Mouse (Mus musculus) brain, embryonic 14.5 days (tissue): ENCODE measurements at regions not wholly inside any gene's neighbourhood (a gene's known extent, or its start where the extent isn't known, plus 50 kb on each side); places are given as distances from the start of the nearest gene placed in this dataset.

Experiments used
- DNase-seq: peaks from one replicate; pipeline ENCODE4 v3.0.0-alpha.2; 2011; ENCODE audit warnings: low read depth
- CTCF ChIP-seq: fragments of 200-500 bp; IDR thresholded peaks from 2 replicates; pipeline ENCODE4 v1.5.1; 2012; ENCODE audit warnings: inconsistent platforms, mild to moderate bottlenecking, moderate library complexity, borderline replicate concordance; ENCODE audit not compliant: insufficient read depth, insufficient read length; ENCODE audit errors: extremely low read depth
- POLR2A ChIP-seq: fragments of 200-500 bp; IDR thresholded peaks from 2 replicates; pipeline ENCODE4 v1.6.1; 2012; ENCODE audit warnings: mild to moderate bottlenecking, inconsistent platforms, borderline replicate concordance; ENCODE audit not compliant: poor library complexity, insufficient read depth, insufficient read length, severe bottlenecking; ENCODE audit errors: extremely low read depth

DNA sequence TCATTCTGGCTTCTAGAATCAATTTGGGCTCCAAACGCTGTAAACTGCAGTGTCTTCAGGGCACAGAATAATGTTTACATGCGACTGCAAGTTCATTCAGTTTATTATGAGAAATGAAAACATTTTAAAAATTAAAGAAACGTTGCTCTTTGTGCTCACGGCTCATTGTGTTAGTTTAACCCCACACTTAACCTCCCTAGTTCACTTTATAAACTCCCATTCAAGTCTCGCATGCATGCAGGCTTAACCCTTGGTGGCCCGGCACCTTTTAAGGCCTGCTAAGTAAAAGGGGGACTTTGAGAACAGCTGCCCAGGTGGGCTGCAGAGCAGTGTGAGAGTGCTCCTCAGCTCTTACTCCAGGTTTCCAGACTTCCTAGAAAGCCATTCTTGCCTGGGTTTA, 218.3 kb upstream of the Mgmt start:
- TF ChIP-seq CTCF: no peak
- TF ChIP-seq POLR2A: no peak
- no peak for DNase-seq

DNA sequence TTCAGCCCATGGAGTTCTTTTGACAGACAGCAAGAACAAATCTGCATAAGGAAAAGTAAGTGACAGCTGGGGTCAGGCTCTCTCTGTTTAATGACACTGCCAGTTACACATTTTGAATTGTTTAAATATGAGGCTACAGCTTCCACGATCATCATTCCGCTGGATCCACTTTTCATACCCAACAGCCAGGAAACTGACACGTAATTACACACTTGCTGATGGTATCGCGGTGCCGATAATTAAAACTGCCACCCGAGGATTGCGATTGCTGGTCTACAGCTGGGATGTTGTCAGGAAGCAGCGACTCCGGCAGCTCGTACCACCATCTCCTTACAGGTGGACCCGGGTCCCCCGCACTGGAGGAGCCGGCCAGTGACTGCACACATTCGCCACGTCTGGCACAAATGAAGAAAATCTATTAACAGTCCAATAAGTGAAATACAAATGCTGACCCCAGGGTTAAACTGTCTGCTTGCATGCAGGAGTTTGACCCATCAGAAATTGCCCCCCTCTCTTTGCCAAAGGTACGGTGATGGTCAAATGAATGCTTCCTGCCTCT, 217.3 kb upstream of the Mgmt start:
- peak; percentile 75 for DNase-seq
- TF ChIP-seq POLR2A: no peak
- no peak for TF ChIP-seq CTCF

DNA sequence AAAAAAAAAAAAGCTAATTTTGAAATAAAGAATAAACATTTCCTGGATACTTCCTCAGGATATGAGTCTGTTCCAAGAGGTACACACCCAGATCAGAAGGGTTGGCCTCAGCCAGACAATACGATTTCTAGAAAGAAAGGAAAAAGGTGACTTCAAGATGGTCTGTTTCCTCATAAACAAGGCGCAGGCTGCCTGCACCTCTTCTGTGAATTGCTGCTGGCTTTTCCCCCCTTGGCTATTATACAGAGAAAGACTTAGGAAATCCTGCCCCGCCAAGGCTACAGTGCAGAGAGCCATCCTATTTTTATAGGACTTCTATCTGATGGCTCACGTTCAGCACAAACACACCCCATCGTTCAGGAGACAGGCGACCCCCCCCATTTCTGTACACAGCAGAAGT, 204.8 kb upstream of the Mgmt start:
- TF ChIP-seq CTCF: no peak
- TF ChIP-seq POLR2A: no peak
- no peak for DNase-seq

DNA sequence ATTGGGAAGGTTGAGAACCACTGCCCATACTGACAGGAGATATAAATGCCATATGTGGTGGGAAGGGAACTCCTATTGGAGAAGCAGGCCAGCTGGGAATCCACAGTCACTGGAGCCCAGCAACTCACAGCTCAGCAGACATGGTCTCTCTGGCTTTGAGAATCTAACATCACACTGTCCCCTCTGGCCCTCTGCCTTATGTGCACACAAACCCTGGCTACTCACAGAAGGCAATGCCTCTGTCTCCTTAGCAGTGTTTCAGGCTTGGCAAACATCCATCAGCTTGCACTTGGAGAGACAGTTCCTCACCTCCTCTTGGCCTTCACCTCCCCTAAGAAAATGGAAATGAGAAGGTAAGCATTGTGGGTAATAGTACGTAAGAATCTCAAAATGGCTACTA, 188.2 kb upstream of the Mgmt start:
- TF ChIP-seq CTCF (no peak), POLR2A (no peak)
- peak; percentile 29 for DNase-seq

DNA sequence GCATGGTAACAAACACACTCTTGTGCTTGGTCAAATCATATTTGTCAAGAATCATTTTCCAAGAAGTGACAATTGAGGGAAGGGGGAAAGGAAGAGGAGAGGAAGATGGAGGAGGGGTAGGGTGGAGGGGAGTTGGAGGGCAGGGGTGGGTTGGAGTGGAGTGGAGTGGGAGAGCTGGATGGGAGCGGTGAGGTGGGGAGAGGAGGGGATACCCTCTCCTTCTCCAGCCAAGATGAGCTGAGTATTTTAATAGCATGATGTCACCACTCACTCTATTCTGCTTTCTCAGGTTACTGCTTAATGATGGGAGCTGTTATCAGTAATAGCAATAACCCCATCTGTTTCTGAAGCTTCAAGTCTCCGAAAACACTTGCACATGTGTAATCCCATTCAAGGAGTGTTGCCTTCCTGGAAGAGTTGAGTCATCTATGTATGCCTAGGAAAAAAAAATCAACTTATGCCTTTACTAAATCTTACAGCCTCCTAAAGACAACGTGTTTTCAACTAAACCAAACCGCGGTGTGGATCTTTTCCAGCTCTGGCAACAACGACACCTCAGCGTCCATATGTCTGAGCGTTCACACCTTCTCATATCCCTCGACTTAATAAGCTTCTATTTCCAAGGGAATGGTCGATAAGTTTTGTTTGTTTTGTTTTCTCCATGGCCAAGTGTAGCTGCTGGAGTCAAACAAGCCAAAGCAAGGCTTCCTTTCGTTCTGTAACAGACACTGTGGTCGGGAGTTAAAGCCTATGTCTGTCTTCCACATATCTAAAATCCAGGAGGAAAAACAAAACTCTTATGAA, 187.0 kb upstream of the Mgmt start:
- DNase-seq: peak; percentile 42
- no peak for TF ChIP-seq CTCF
- no peak for TF ChIP-seq POLR2A

DNA sequence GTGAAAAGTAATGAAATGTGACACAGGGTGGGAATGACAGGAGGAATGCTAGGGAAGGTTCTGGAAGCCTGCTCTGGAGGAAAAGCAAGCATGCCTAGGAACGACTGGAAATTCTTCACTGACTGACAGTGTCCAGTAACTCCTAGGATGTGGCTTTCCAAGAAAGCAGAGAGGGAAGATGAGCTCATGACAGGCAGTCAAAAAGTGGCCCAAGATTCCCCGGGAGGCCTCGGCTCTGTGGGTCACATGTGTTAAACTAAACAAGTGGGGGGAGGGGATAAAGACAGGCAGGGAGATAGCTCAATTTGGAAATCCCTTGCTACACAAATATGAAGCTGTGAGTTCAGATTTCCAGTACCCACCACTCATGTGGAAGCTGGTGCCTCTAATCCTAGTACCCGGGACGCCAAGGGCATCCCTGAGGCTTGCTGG, 186.4 kb upstream of the Mgmt start:
- TF ChIP-seq POLR2A (no peak), CTCF (no peak)

DNA sequence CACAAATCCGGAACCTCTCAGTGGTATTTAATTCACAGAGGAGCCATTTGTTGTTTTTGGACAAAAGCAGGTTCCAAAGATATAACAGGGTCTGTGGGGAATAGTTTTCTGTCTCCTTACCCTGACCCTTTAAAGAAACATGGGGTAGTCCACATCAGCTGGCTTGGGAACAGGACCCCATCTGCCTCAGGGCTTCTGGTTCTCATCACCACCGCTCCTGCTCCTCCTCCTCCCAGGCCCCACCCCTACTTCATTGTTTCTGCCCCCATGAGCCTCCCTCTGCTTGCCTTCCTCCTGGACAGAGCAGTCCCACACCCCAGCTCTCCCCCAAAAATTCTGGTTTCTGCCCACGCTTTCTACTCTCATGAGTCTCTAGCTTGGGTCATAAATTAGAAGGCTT, 183.8 kb upstream of the Mgmt start:
- TF ChIP-seq POLR2A (no peak), CTCF (no peak)
- DNase-seq: no peak

More for the DNA sequence above, 186.4 kb upstream of the Mgmt start:
- no peak for DNase-seq

DNA sequence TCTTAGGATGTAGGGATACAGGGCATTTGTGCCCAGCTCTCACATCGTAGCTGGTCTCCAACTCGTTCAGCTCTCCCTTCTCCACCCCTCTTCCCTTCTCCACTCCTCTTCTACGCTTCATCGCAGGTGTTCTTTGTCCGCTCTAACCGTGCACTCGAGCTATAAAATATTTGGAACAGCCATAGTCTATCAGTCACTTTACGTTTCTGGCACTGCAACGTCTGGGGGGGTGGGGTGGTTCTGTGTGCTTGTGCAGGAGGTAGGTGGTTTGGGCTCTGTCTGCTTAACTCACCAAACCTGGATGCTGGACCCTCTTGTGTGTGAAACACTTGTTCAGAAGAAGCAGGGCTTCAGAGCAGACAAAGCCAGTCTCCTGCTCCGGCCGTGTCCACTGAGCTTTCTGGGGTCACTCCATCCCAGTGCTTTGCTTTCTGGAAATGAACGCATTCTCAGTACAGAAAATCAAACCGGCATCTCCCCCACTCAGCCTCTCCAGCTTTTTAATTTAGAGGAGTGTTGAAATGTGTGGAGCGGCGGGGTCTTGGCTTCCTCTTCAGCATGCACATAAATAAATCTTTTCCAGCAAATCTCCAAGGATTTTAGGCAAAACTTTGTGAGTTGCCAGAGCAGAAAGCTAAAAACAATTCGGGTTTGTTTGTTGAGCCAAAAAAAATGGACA, 181.3 kb upstream of the Mgmt start:
- TF ChIP-seq POLR2A (no peak), CTCF (no peak)
- no peak for DNase-seq

DNA sequence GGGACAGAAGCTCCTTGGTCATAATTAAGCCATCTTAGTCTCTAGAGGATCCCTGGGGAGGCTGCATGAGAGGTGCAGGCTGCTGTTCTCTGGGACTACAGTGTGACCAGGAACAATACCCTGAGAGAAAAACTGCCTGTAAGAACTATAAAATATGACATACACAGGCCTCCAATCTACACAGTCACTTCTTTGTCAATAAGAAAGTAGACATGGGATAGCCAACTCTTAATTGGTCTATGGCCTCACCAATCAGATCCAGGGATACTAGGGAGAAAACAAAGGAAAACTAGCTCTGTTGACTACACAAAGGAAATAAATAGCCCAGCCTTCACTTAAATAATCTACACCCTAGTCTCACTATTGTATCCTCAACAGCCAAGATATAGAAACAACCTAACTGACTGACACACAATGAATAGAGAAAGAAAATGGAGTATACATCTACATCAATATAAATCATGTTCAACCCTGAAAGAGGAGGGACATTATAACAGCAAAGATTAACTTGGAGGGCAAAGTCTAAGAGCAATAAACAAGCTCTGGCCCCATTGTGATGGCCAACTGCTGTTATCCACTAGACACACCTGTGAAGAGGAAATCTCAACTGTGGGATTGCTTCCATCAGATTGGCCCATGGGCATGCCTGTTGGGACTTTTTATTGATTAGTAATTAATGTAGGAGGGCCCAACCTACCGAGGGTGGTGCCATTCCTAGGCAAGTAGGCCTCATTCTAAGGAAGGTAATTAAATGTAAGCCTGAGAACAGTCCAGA, 166.6 kb upstream of the Mgmt start:
- TF ChIP-seq POLR2A (no peak), CTCF (no peak)
- DNase-seq: no peak

DNA sequence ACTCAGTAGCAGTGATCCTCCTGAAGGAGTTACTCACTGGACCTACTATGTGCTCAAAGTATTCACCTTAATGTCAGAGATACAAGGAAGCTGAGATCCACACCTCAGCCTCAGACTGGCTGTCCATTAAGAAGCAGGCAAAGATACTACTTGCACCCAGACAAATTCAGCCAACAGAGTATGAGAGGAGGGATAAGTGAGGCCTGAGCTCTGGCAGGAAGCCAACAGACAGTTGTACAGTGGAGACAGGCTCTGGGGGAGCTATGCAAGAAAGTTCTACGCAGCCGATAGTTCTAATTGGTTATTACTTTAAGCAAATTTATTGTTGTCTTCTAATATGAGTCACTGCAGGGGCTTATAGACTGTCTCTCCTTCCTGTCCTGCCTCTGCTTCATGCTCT, 152.2 kb upstream of the Mgmt start:
- DNase-seq: no peak
- TF ChIP-seq POLR2A: no peak
- no peak for TF ChIP-seq CTCF

DNA sequence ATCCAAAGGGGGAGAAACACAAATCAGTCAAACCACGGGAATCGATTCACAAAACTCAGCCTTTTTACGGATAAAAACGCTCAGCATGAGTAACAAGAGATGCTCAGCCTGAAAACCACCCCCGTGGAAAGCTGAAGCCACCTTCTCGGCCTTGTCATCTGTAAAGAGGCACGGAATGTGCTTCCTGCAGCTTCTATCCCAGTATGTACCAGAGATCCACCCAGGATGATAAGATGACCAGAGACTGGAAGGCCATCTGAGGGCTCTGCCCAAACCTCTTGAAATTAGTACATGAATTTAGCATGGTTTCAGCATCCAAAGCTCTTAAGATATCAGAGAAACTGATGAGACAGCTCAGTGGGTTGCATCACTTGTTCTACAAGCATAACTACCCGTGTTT, 149.0 kb upstream of the Mgmt start:
- DNase-seq: no peak

More for the DNA sequence above, 149.0 kb upstream of the Mgmt start:
- TF ChIP-seq POLR2A (no peak), CTCF (no peak)
